Mouse (Mus musculus) heart, adult 10 weeks (tissue): Measurements from ENCODE around the gene Hist1h4n. TPM values are rescaled to one million over a fixed set of nuclear protein-coding genes. Genes with fewer than 3 reads are reported as not detected.

ENCODE experiments used
- polyA plus RNA-seq: library from polyadenylated mRNA; stranded (reverse); fragments of 350-450 nt; fragmentation: Illumina TruSeq; extraction: RNeasy Lipid Tissue Mini Kit (QIAGEN cat#74804); gene quantifications from one replicate; pipeline ENCODE4 v1.2.3, GENCODE M21; 2014; ENCODE audit warnings: low read depth, low replicate concordance

Hist1h4n gene
- not detected for polyA plus RNA-seq

GRCm38 (mm10) chr13:21831418-21832394 is at the start of gene Hist1h4n:
TSS of gene Hist1h4n (minus strand) at chr13:21832196.

GRCm38 (mm10) chr13:21833461-21833860 is 1.5 kb upstream of the Hist1h4n start, which contains the start of the genes Hist1h2ap and Hist1h2br:
TSS of gene Hist1h2ap (minus strand) at chr13:21833507.
TSS of gene Hist1h2br (plus strand) at chr13:21833743.

GRCm38 (mm10) chr13:21811539-21811938 is 20.5 kb downstream of the Hist1h4n start, which contains the start of gene Hist1h4m:
TSS of gene Hist1h4m (plus strand) at chr13:21811746.

DNA sequence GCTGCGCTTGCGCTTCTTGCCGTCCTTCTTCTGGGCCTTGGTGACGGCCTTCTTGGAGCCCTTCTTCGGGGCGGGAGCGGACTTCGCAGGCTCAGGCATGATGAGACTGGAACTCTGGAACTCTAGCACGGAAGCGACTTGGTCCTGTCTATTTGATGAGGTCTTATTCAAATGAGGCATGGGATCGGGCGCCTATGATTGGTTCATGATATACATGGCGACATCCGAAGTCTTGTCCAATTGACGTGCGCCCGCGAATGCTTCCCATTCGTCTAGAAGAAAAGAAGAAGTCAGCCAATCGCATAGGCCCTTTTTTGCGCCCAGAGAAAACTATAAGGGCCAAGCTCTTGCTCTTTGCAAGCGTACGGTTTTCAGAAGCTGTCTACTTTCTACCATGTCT is 21.9 kb downstream of the Hist1h4n start, which contains the start of the genes Hist1h2bq and Hist1h2ao:
Gene Hist1h2bq (minus strand): TSS at position 125 of the 400 bp plus-strand sequence.
Gene Hist1h2ao (plus strand): TSS at position 393 of the 400 bp plus-strand sequence.

GRCm38 (mm10) chr13:21786899-21787629 is 44.9 kb downstream of the Hist1h4n start, which contains the start of the genes Hist1h2an and Hist1h2bp:
TSS of gene Hist1h2an (minus strand) at chr13:21787218.
TSS of gene Hist1h2bp (plus strand) at chr13:21787461.

GRCm38 (mm10) chr13:21783255-21783617 is 48.8 kb downstream of the Hist1h4n start, which contains the start of gene Hist1h3i:
TSS of gene Hist1h3i (minus strand) at chr13:21783370.

Other genes with a start within 250 kb of the Hist1h4n start
- not detected for gene Olfr1362, start 218.2 kb downstream of the Hist1h4n start, polyA plus RNA-seq
- not detected for gene Olfr11, start 189.7 kb downstream of the Hist1h4n start, polyA plus RNA-seq
- gene Olfr1361, start 168.8 kb downstream of the Hist1h4n start, polyA plus RNA-seq, result not detected
- gene Olfr1360, start 154.8 kb downstream of the Hist1h4n start, polyA plus RNA-seq, result not detected
- not detected for gene Olfr1359, start 134.1 kb downstream of the Hist1h4n start, polyA plus RNA-seq
- not detected for gene Hist1h2bl, start 116.1 kb downstream of the Hist1h4n start, polyA plus RNA-seq
- not detected for gene Hist1h2ai, start 115.8 kb downstream of the Hist1h4n start, polyA plus RNA-seq
- not detected for gene Hist1h3h, start 114.5 kb downstream of the Hist1h4n start, polyA plus RNA-seq
- gene Hist1h2bm, start 110.2 kb downstream of the Hist1h4n start, polyA plus RNA-seq, result not detected
- gene Hist1h4j, start 97.1 kb downstream of the Hist1h4n start, polyA plus RNA-seq, result not detected
- not detected for gene Hist1h4k, start 81.7 kb downstream of the Hist1h4n start, polyA plus RNA-seq
- not detected for gene Hist1h2ak, start 78.4 kb downstream of the Hist1h4n start, polyA plus RNA-seq
- gene Hist1h2bn, start 78.1 kb downstream of the Hist1h4n start, polyA plus RNA-seq, result not detected
- gene Hist1h1b, start 51.6 kb downstream of the Hist1h4n start, polyA plus RNA-seq, result not detected
- gene Hist1h3i, start 48.8 kb downstream of the Hist1h4n start, polyA plus RNA-seq, result 2.4 TPM
- gene Hist1h2an, start 45.0 kb downstream of the Hist1h4n start, polyA plus RNA-seq, result not detected
- gene Hist1h2bp, start 44.7 kb downstream of the Hist1h4n start, polyA plus RNA-seq, result not detected
- gene Hist1h2bq, start 22.0 kb downstream of the Hist1h4n start, polyA plus RNA-seq, result 0.92 TPM
- gene Hist1h2ao, start 21.7 kb downstream of the Hist1h4n start, polyA plus RNA-seq, result not detected
- gene Hist1h4m, start 20.4 kb downstream of the Hist1h4n start, polyA plus RNA-seq, result not detected
- not detected for gene Hist1h2ap, start 1.3 kb upstream of the Hist1h4n start, polyA plus RNA-seq
- not detected for gene Hist1h2br, start 1.5 kb upstream of the Hist1h4n start, polyA plus RNA-seq
- 0.31 TPM for gene Zfp184, start 112.9 kb upstream of the Hist1h4n start, polyA plus RNA-seq
- gene Pom121l2, start 149.0 kb upstream of the Hist1h4n start, polyA plus RNA-seq, result not detected
- gene Prss16, start 177.5 kb upstream of the Hist1h4n start, polyA plus RNA-seq, result not detected
- gene Hist1h2ah, start 203.4 kb upstream of the Hist1h4n start, polyA plus RNA-seq, result not detected
- not detected for gene Hist1h2bk, start 203.7 kb upstream of the Hist1h4n start, polyA plus RNA-seq
- gene Hist1h4i, start 209.2 kb upstream of the Hist1h4n start, polyA plus RNA-seq, result 6.0 TPM
- not detected for gene Hist1h2ag, start 210.7 kb upstream of the Hist1h4n start, polyA plus RNA-seq
- gene Hist1h2bj, start 211.0 kb upstream of the Hist1h4n start, polyA plus RNA-seq, result not detected